In genomic region chr12:4878296-4878783, GRCm38 (mm10) we compare ENCODE assay signal across 19 mouse cellular contexts. TPM values are rescaled to one million over a fixed set of nuclear protein-coding genes. Genes with fewer than 3 reads are reported as not detected.
A peak's percentile ranks its signal among the peaks of the same experiment; 100 is the strongest.
DNase-seq lines count a peak whose midpoint lies in the region; ATAC-seq and TF ChIP-seq lines count a peak whose summit lies in the region.
"Had no signal": no experiment of that assay in that cellular context is flagged by ENCODE, and none has a peak within 500 bp of the region (broad histone marks: within the 10 kb centered on the region; RNA-seq: fewer than 3 reads in every experiment).

No protein-coding gene starts in this region.

- WGBS in midbrain, embryonic 11.5 days = 84% methylated on average over 9 of the region's 9 CpGs
- WGBS in midbrain, embryonic 10.5 days = 76% methylated on average over 9 of the region's 9 CpGs
- WGBS in liver, postnatal 0 days (ENCODE audit: insufficient replicate concordance) = 64% methylated on average over 9 of the region's 9 CpGs
- WGBS in hindbrain, embryonic 11.5 days = 82% methylated on average over 9 of the region's 9 CpGs

- H3K27me3 ChIP-seq in midbrain, embryonic 11.5 days (ENCODE audit: control insufficient read depth, insufficient read depth, low read length) = no peaks in the 10 kb centered on the region
- peaks cover 18% of the 10 kb centered on the region for H3K27me3 ChIP-seq in midbrain, embryonic 10.5 days (ENCODE audit: low read depth, poor library complexity, severe bottlenecking)
- no peaks in the 10 kb centered on the region for H3K27me3 ChIP-seq in liver, postnatal 0 days (ENCODE audit: insufficient read depth, low read length)
- H3K27me3 ChIP-seq in hindbrain, embryonic 11.5 days (ENCODE audit: control insufficient read depth, insufficient read depth, low read length) = no peaks in the 10 kb centered on the region
- H3K27me3 ChIP-seq: embryonic facial prominence, embryonic 12.5 days; heart, embryonic 13.5 days; hindbrain, embryonic 12.5 days; Patski had no signal

- H3K4me3 ChIP-seq in midbrain, embryonic 11.5 days (ENCODE audit: low read depth, low read length) = no peak overlapping the region
- H3K4me3 ChIP-seq in midbrain, embryonic 10.5 days = no peak overlapping the region
- no peak overlapping the region for H3K4me3 ChIP-seq in liver, postnatal 0 days (ENCODE audit: low read depth, low read length)
- H3K4me3 ChIP-seq in hindbrain, embryonic 11.5 days (ENCODE audit: low read depth, low read length) = no peak overlapping the region
- H3K4me3 ChIP-seq: embryonic facial prominence, embryonic 12.5 days; forebrain, embryonic 12.5 days; heart, embryonic 13.5 days; hindbrain, embryonic 12.5 days had no signal

- DNase-seq in heart, adult 11 months = peak; percentile 87
- DNase-seq in heart, adult 18-20 months = no peak
- peak; percentile 44 for DNase-seq in midbrain, embryonic 11.5 days (ENCODE audit: low spot score, missing footprints)
- no peak for DNase-seq in midbrain, embryonic 10.5 days (ENCODE audit: low spot score)
- DNase-seq in liver, postnatal 0 days = no peak
- DNase-seq in layer of hippocampus, adult 9-10 months (ENCODE audit: low spot score) = no peak
- DNase-seq in hindbrain, embryonic 11.5 days (ENCODE audit: low spot score) = no peak
- DNase-seq: adrenal gland, adult 8-10 months; cerebellum, adult 2 months; cerebellum, postnatal 14 days; gastrocnemius, postnatal 14 days; heart, postnatal 36 days had no signal

- H3K9me3 ChIP-seq in midbrain, embryonic 11.5 days (ENCODE audit: control insufficient read depth, low read length) = no peaks in the 10 kb centered on the region
- H3K9me3 ChIP-seq in midbrain, embryonic 10.5 days (replicated peaks) = 0 out of 2 replicates have a peak, but pooled peaks cover 5% of the 10 kb centered on the region
- H3K9me3 ChIP-seq in liver, postnatal 0 days (ENCODE audit: low read length) = no peaks in the 10 kb centered on the region
- no peaks in the 10 kb centered on the region for H3K9me3 ChIP-seq in hindbrain, embryonic 11.5 days (ENCODE audit: control insufficient read depth, low read length)
- H3K9me3 ChIP-seq: embryonic facial prominence, embryonic 12.5 days; forebrain, embryonic 12.5 days; hindbrain, embryonic 12.5 days had no signal

- no peak overlapping the region for H3K9ac ChIP-seq in midbrain, embryonic 11.5 days (ENCODE audit: low read length)
- no peak overlapping the region for H3K9ac ChIP-seq in liver, postnatal 0 days (replicated peaks)
- H3K9ac ChIP-seq in hindbrain, embryonic 11.5 days (ENCODE audit: low read depth, low read length) = no peak overlapping the region
- H3K9ac ChIP-seq: embryonic facial prominence, embryonic 12.5 days; forebrain, embryonic 12.5 days; heart, embryonic 13.5 days; hindbrain, embryonic 12.5 days had no signal

- TF ChIP-seq EP300 in liver, postnatal 0 days (IDR thresholded peaks at IDR 0.05; ENCODE audit: low read depth) = peak; percentile 26; the same call in 1 of the 2 replicates

- peaks cover 6% of the 10 kb centered on the region for H3K4me1 ChIP-seq in midbrain, embryonic 11.5 days (ENCODE audit: control insufficient read depth, insufficient read depth, low read length)
- peaks cover 11% of the 10 kb centered on the region for H3K4me1 ChIP-seq in midbrain, embryonic 10.5 days
- H3K4me1 ChIP-seq in liver, postnatal 0 days (ENCODE audit: insufficient read depth) = peaks cover 18% of the 10 kb centered on the region
- 0 out of 2 replicates have a peak, but pooled peaks cover 4% of the 10 kb centered on the region for H3K4me1 ChIP-seq in hindbrain, embryonic 11.5 days (replicated peaks; ENCODE audit: control insufficient read depth, insufficient read depth, low read length)
- H3K4me1 ChIP-seq: embryonic facial prominence, embryonic 12.5 days had no signal

- ATAC-seq in midbrain, embryonic 11.5 days (ENCODE audit: low FRiP score) = no peak
- ATAC-seq in liver, postnatal 0 days = no peak
- ATAC-seq in hindbrain, embryonic 11.5 days (ENCODE audit: low FRiP score) = no peak
- ATAC-seq: forebrain, embryonic 16.5 days; hindbrain, embryonic 16.5 days; Patski had no signal

- no peaks in the 10 kb centered on the region for H3K36me3 ChIP-seq in midbrain, embryonic 11.5 days (ENCODE audit: control insufficient read depth, insufficient read depth, low read length)
- H3K36me3 ChIP-seq in midbrain, embryonic 10.5 days = peaks cover 35% of the 10 kb centered on the region
- H3K36me3 ChIP-seq in liver, postnatal 0 days (replicated peaks; ENCODE audit: insufficient read depth, low read length) = peaks cover 27% of the 10 kb centered on the region
- no peaks in the 10 kb centered on the region for H3K36me3 ChIP-seq in hindbrain, embryonic 11.5 days (ENCODE audit: control insufficient read depth, insufficient read depth, low read length)

- no peak overlapping the region for H3K4me2 ChIP-seq in midbrain, embryonic 11.5 days
- no peak overlapping the region for H3K4me2 ChIP-seq in liver, postnatal 0 days (ENCODE audit: low read depth, low read length)
- no peak overlapping the region for H3K4me2 ChIP-seq in hindbrain, embryonic 11.5 days (replicated peaks; ENCODE audit: low read depth, low read length)
- H3K4me2 ChIP-seq: embryonic facial prominence, embryonic 12.5 days; forebrain, embryonic 12.5 days; heart, embryonic 13.5 days; hindbrain, embryonic 12.5 days had no signal

- no peak overlapping the region for H3K27ac ChIP-seq in midbrain, embryonic 11.5 days (ENCODE audit: low read depth, low read length)
- H3K27ac ChIP-seq in midbrain, embryonic 10.5 days (replicated peaks) = no peak overlapping the region
- no peak overlapping the region for H3K27ac ChIP-seq in liver, postnatal 0 days (ENCODE audit: low read depth)
- H3K27ac ChIP-seq in hindbrain, embryonic 11.5 days (ENCODE audit: low read depth, low read length) = no peak overlapping the region
- H3K27ac ChIP-seq: embryonic facial prominence, embryonic 12.5 days; forebrain, embryonic 12.5 days; heart, embryonic 13.5 days; hindbrain, embryonic 12.5 days had no signal

- TF ChIP-seq CTCF in liver, postnatal 0 days (IDR thresholded peaks at IDR 0.05; ENCODE audit: low read depth) = no peak

RNA-seq across cellular contexts. Expression of gene Mfsd2b, which starts 4.2 kb away (rescaled TPM):
- under 1 TPM; 0.52 to 0.93 TPM for total RNA-seq in heart, adult 18-20 months (2021)
- polyA plus RNA-seq in midbrain, embryonic 11.5 days (2014; fragmentation: Nextera tagmentation; extraction: Ambion mirVana) = 3.6 and 4.1 TPM in 2 replicates
- polyA plus RNA-seq in midbrain, embryonic 10.5 days (2016; fragmentation: Nextera tagmentation; extraction: Ambion mirVana) = 3.5 and 4.6 TPM in 2 replicates
- polyA plus RNA-seq in liver, postnatal 0 days (2015; fragmentation: Nextera tagmentation; extraction: Ambion mirVana) = 24.8 and 28.0 TPM in 2 replicates
- 4.6 and 4.8 TPM in 2 replicates for polyA plus RNA-seq in hindbrain, embryonic 11.5 days (2014; fragmentation: Nextera tagmentation; extraction: Ambion mirVana)

RNA-seq across cellular contexts. Expression of gene Ubxn2a, which starts 29.2 kb away (rescaled TPM):
- total RNA-seq in heart, adult 18-20 months (2021) = 10 to 100 TPM; 69.0 to 76.7 TPM
- polyA plus RNA-seq in midbrain, embryonic 11.5 days (2014; fragmentation: Nextera tagmentation; extraction: Ambion mirVana) = 20.3 and 23.7 TPM in 2 replicates
- polyA plus RNA-seq in midbrain, embryonic 10.5 days (2016; fragmentation: Nextera tagmentation; extraction: Ambion mirVana) = 19.1 and 21.1 TPM in 2 replicates
- polyA plus RNA-seq in liver, postnatal 0 days (2015; fragmentation: Nextera tagmentation; extraction: Ambion mirVana) = 19.7 and 22.0 TPM in 2 replicates
- 27.0 and 27.8 TPM in 2 replicates for polyA plus RNA-seq in hindbrain, embryonic 11.5 days (2014; fragmentation: Nextera tagmentation; extraction: Ambion mirVana)

RNA-seq across cellular contexts. Expression of gene Wdcp, which starts 35.2 kb away (rescaled TPM):
- total RNA-seq in heart, adult 18-20 months (2021) = 1 to 10 TPM; 7.3 to 8.4 TPM
- polyA plus RNA-seq in midbrain, embryonic 11.5 days (2014; fragmentation: Nextera tagmentation; extraction: Ambion mirVana) = 16.7 and 17.8 TPM in 2 replicates
- polyA plus RNA-seq in midbrain, embryonic 10.5 days (2016; fragmentation: Nextera tagmentation; extraction: Ambion mirVana) = 25.1 and 28.5 TPM in 2 replicates
- 8.4 and 9.4 TPM in 2 replicates for polyA plus RNA-seq in liver, postnatal 0 days (2015; fragmentation: Nextera tagmentation; extraction: Ambion mirVana)
- 15.8 and 18.5 TPM in 2 replicates for polyA plus RNA-seq in hindbrain, embryonic 11.5 days (2014; fragmentation: Nextera tagmentation; extraction: Ambion mirVana)

RNA-seq across cellular contexts. Expression of gene Fkbp1b, which starts 36.9 kb away (rescaled TPM):
- under 1 TPM in 1 of 2 experiments, not detected in 1; 0.74 TPM for total RNA-seq in heart, adult 18-20 months (2021)
- 6.3 and 9.0 TPM in 2 replicates for polyA plus RNA-seq in midbrain, embryonic 11.5 days (2014; fragmentation: Nextera tagmentation; extraction: Ambion mirVana)
- polyA plus RNA-seq in midbrain, embryonic 10.5 days (2016; fragmentation: Nextera tagmentation; extraction: Ambion mirVana) = 4.3 and 8.1 TPM in 2 replicates
- 3.1 and 4.6 TPM in 2 replicates for polyA plus RNA-seq in liver, postnatal 0 days (2015; fragmentation: Nextera tagmentation; extraction: Ambion mirVana)
- 19.6 TPM in 2 replicates for polyA plus RNA-seq in hindbrain, embryonic 11.5 days (2014; fragmentation: Nextera tagmentation; extraction: Ambion mirVana)

RNA-seq across cellular contexts. Expression of gene Atad2b, which starts 38.8 kb away (rescaled TPM):
- 10 to 100 TPM; 11.6 to 12.4 TPM for total RNA-seq in heart, adult 18-20 months (2021)
- polyA plus RNA-seq in midbrain, embryonic 11.5 days (2014; fragmentation: Nextera tagmentation; extraction: Ambion mirVana) = 20.4 and 22.3 TPM in 2 replicates
- 12.4 and 12.9 TPM in 2 replicates for polyA plus RNA-seq in midbrain, embryonic 10.5 days (2016; fragmentation: Nextera tagmentation; extraction: Ambion mirVana)
- polyA plus RNA-seq in liver, postnatal 0 days (2015; fragmentation: Nextera tagmentation; extraction: Ambion mirVana) = 4.1 and 4.7 TPM in 2 replicates
- polyA plus RNA-seq in hindbrain, embryonic 11.5 days (2014; fragmentation: Nextera tagmentation; extraction: Ambion mirVana) = 23.4 and 25.2 TPM in 2 replicates

Comparison
In these comparisons a context has a peak if more than half of its experiments do, and no peak if none do; other contexts are left out.
1. DNase-seq: peak in heart, adult 11 months (single experiment) and midbrain, embryonic 11.5 days (single experiment); none in heart, adult 18-20 months (0 of 2), midbrain, embryonic 10.5 days (single experiment), liver, postnatal 0 days (single experiment), layer of hippocampus, adult 9-10 months (single experiment) and hindbrain, embryonic 11.5 days (single experiment).